Mouse (Mus musculus) induced T-regulatory cell, adult 2 months (primary cell): ENCODE measurements at regions not wholly inside any gene's neighbourhood (a gene's known extent, or its start where the extent isn't known, plus 50 kb on each side); places are given as distances from the start of the nearest gene placed in this dataset.
A peak's percentile ranks its signal among the peaks of the same experiment; 100 is the strongest.
"Not testable (repeated sequence)": the region's sequence is repeated elsewhere in the genome, so short reads cannot be mapped to it uniquely, and the experiment has no call there.

Experiments used
- DNase-seq: peaks from one replicate; pipeline ENCODE4 v3.0.0-alpha.2; 2012; ENCODE audit warnings: low read depth

GRCm38 (mm10) chr15:91916946-91917345 is 78.9 kb downstream of the Smgc start:
- no peak for DNase-seq

GRCm38 (mm10) chr15:91917877-91918276 is 79.8 kb downstream of the Smgc start:
- DNase-seq: no peak

GRCm38 (mm10) chr15:91924542-91924941 is 86.5 kb downstream of the Smgc start:
- no peak for DNase-seq

GRCm38 (mm10) chr15:91927492-91927891 is 89.4 kb downstream of the Smgc start:
- peak; percentile 2 for DNase-seq

GRCm38 (mm10) chr15:91928511-91928910 is 90.4 kb downstream of the Smgc start:
- no peak for DNase-seq

GRCm38 (mm10) chr15:91957273-91957672 is 93.7 kb upstream of the Cntn1 start:
- no peak for DNase-seq

GRCm38 (mm10) chr15:91965172-91965571 is 85.8 kb upstream of the Cntn1 start:
- no peak for DNase-seq

- peak; percentile 23 for DNase-seq
Measured at GRCm38 (mm10) chr15:91969378-91969777, 81.6 kb upstream of the Cntn1 start.

GRCm38 (mm10) chr15:91971411-91971810 is 79.6 kb upstream of the Cntn1 start:
- DNase-seq: no peak

- DNase-seq: no peak
Measured at GRCm38 (mm10) chr15:91971846-91972245, 79.1 kb upstream of the Cntn1 start.

GRCm38 (mm10) chr15:91975606-91976005 is 75.4 kb upstream of the Cntn1 start:
- no peak for DNase-seq

GRCm38 (mm10) chr15:91983186-91983585 is 67.8 kb upstream of the Cntn1 start:
- DNase-seq: not testable (repeated sequence)

GRCm38 (mm10) chr15:92000086-92000485 is 50.9 kb upstream of the Cntn1 start:
- DNase-seq: no peak
